Mouse (Mus musculus) activated CD4-positive, CD25-positive, alpha-beta regulatory T cell, adult 4 months (primary cell): ENCODE results near the gene Usb1. TPM values are rescaled to one million over a fixed set of nuclear protein-coding genes. Genes with fewer than 3 reads are reported as not detected.
"Not testable (repeated sequence)": the region's sequence is repeated elsewhere in the genome, so short reads cannot be mapped to it uniquely, and the experiment has no call there.

Source experiments
- ATAC-seq: one replicate; pipeline ENCODE4 v1.8.0; 2017
- polyA plus RNA-seq, 2 experiments: library from polyadenylated mRNA; unstranded; fragments of 100-300 nt; shearing (Covaris generic); gene quantifications; one replicate each; pipeline ENCODE4 v1.2.1; 2017

Usb1 gene
- polyA plus RNA-seq, 2 experiments from 2014 or later, result 51.4 to 65.4 TPM

- ATAC-seq, result no peak
Observed at GRCm38 (mm10) chr8:95375374-95375930, 43.4 kb downstream of the Usb1 start.

- ATAC-seq, result no peak
Observed at GRCm38 (mm10) chr8:95376309-95376999, 44.4 kb downstream of the Usb1 start.

GRCm38 (mm10) chr8:95377101-95377500, 45.0 kb downstream of the Usb1 start:
- ATAC-seq, result no peak

GRCm38 (mm10) chr8:95377863-95378291, 45.8 kb downstream of the Usb1 start:
- ATAC-seq, result no peak

- ATAC-seq, result not testable (repeated sequence)
Observed at GRCm38 (mm10) chr8:95378928-95379327, 46.8 kb downstream of the Usb1 start.

GRCm38 (mm10) chr8:95380953-95381352, 48.9 kb downstream of the Usb1 start:
- ATAC-seq, result no peak

GRCm38 (mm10) chr8:95381595-95381994, 49.5 kb downstream of the Usb1 start:
- no peak for ATAC-seq

GRCm38 (mm10) chr8:95384501-95384900, 52.4 kb downstream of the Usb1 start:
- ATAC-seq, result no peak

GRCm38 (mm10) chr8:95386037-95386436, 54.0 kb downstream of the Usb1 start:
- no peak for ATAC-seq

- no peak for ATAC-seq
Observed at GRCm38 (mm10) chr8:95387221-95387620, 55.1 kb downstream of the Usb1 start.

- no peak for ATAC-seq
Observed at GRCm38 (mm10) chr8:95387936-95388335, 55.9 kb downstream of the Usb1 start.

GRCm38 (mm10) chr8:95390312-95390711, 58.2 kb downstream of the Usb1 start:
- ATAC-seq, result peak; percentile 23

GRCm38 (mm10) chr8:95391101-95391500, 59.0 kb downstream of the Usb1 start:
- ATAC-seq, result no peak

GRCm38 (mm10) chr8:95392604-95393003, 60.5 kb downstream of the Usb1 start:
- no peak for ATAC-seq

GRCm38 (mm10) chr8:95395186-95395918, 63.3 kb downstream of the Usb1 start:
- ATAC-seq, result no peak

- no peak for ATAC-seq
Observed at GRCm38 (mm10) chr8:95396752-95397151, 64.7 kb downstream of the Usb1 start.

Other genes starting within 250 kb of the Usb1 start
- gene Kifc3, start 129.5 kb upstream of the Usb1 start, polyA plus RNA-seq, result 1 to 10 TPM in 1 of 2 experiments, not detected in 1; 1.3 TPM
- under 1 TPM in 1 of 2 experiments, not detected in 1; 0.22 TPM for gene Cngb1, start 25.7 kb upstream of the Usb1 start, polyA plus RNA-seq
- gene Tepp, start 21.7 kb upstream of the Usb1 start, polyA plus RNA-seq, result not detected
- gene Zfp319, start 334 bp upstream of the Usb1 start, polyA plus RNA-seq, result 1 to 10 TPM; 3.2 to 4.5 TPM
- gene Mmp15, start 20.0 kb downstream of the Usb1 start, polyA plus RNA-seq, result 1 to 10 TPM in 1 of 2 experiments, under 1 TPM in 1; 0.95 to 1.6 TPM
- 10 to 100 TPM; 65.2 to 66.9 TPM for gene Cfap20, start 102.6 kb downstream of the Usb1 start, polyA plus RNA-seq
- gene Csnk2a2, start 157.8 kb downstream of the Usb1 start, polyA plus RNA-seq, result 10 to 100 TPM; 13.9 to 14.2 TPM
- not detected for gene Ccdc113, start 201.8 kb downstream of the Usb1 start, polyA plus RNA-seq
- gene Prss54, start 244.1 kb downstream of the Usb1 start, polyA plus RNA-seq, result not detected